Comparison of ENCODE assay signal across 10 mouse cellular contexts in the genomic region with DNA sequence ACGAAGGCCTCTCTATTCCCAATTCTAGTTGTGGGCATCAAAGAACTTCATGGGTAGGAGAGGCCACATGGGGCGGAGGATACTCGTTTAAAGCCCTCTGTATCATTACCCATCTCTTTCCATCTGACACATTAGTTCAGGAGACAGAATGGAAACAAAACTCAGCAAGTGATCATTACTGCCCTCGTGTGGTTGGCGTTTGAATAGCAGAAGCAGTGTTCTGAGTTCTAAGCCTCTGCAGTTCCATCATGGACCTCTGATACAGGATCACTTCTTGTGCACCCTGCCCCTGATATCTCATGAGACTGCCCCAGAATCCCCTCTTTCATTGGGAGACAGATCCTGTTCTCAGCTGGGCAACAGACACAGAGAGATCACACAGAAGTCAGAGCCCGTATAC. TPM values are rescaled to one million over a fixed set of nuclear protein-coding genes. Genes with fewer than 3 reads are reported as not detected.
DNase-seq lines count a peak whose midpoint lies in the region; ATAC-seq and TF ChIP-seq lines count a peak whose summit lies in the region.
"Had no signal": no experiment of that assay in that cellular context is flagged by ENCODE, and none has a peak within 500 bp of the region (broad histone marks: within the 10 kb centered on the region; RNA-seq: fewer than 3 reads in every experiment).

No protein-coding gene starts in this region.

- 27% methylated on average over 6 of the region's 6 CpGs for WGBS in lung, embryonic 14.5 days

- DNase-seq in gastrocnemius, adult 2 months: peak; percentile 44
- no peak for DNase-seq in gastrocnemius, postnatal 25 days
- DNase-seq in B cell, adult 2 months: peak; percentile 72 to 73
- peak; percentile 30 for DNase-seq in adrenal gland, adult 8-10 months
- peak; percentile 87 for DNase-seq in embryo, embryonic 10.5 days (ENCODE audit: low spot score)
- DNase-seq in kidney, postnatal 25 days: peak; percentile 45 to 68
- DNase-seq in lung, embryonic 14.5 days: peak; percentile 82
- DNase-seq in right cerebral cortex, postnatal 4 days: peak; percentile 80

- no peak overlapping the region for H3K27ac ChIP-seq in gastrocnemius, adult 2 months
- H3K27ac ChIP-seq in lung, embryonic 14.5 days (ENCODE audit: low read depth): no peak overlapping the region
- H3K27ac ChIP-seq: limb, embryonic 13.5 days had no signal

- intact Hi-C loops in gastrocnemius, adult 2 months (cut with DNase I): no loop called here

- no peaks in the 10 kb centered on the region for H3K27me3 ChIP-seq in lung, embryonic 14.5 days (ENCODE audit: insufficient read depth, low read length)
- H3K27me3 ChIP-seq: limb, embryonic 13.5 days had no signal

- H3K4me2 ChIP-seq in lung, embryonic 14.5 days: no peak overlapping the region
- H3K4me2 ChIP-seq: limb, embryonic 13.5 days had no signal

- H3K4me1 ChIP-seq in lung, embryonic 14.5 days (ENCODE audit: insufficient read depth): no peaks in the 10 kb centered on the region
- H3K4me1 ChIP-seq: limb, embryonic 13.5 days had no signal

- no peaks in the 10 kb centered on the region for H3K36me3 ChIP-seq in lung, embryonic 14.5 days (ENCODE audit: insufficient read depth)
- H3K36me3 ChIP-seq: limb, embryonic 13.5 days had no signal

- TF ChIP-seq CTCF in gastrocnemius, adult 2 months (IDR thresholded peaks at IDR 0.05): peak; percentile 74
- peak; percentile 81 for TF ChIP-seq CTCF in lung, embryonic 14.5 days (IDR thresholded peaks at IDR 0.05; ENCODE audit: low read depth)

- ATAC-seq in lung, embryonic 14.5 days (ENCODE audit: insufficient read depth): no peak

- no peaks in the 10 kb centered on the region for H3K9me3 ChIP-seq in lung, embryonic 14.5 days (ENCODE audit: low read depth, low read length)
- H3K9me3 ChIP-seq: limb, embryonic 13.5 days had no signal

- no peak overlapping the region for H3K4me3 ChIP-seq in gastrocnemius, adult 2 months
- H3K4me3 ChIP-seq in lung, embryonic 14.5 days (ENCODE audit: low read depth, low read length): no peak overlapping the region
- H3K4me3 ChIP-seq: limb, embryonic 13.5 days had no signal

- H3K9ac ChIP-seq in lung, embryonic 14.5 days: no peak overlapping the region
- H3K9ac ChIP-seq: limb, embryonic 13.5 days had no signal

RNA-seq across cellular contexts. Expression of a gene that starts 14.9 kb away (rescaled TPM):
- not detected for total RNA-seq in gastrocnemius, adult 2 months (2021)
- total RNA-seq in gastrocnemius, postnatal 25 days (2021): not detected
- total RNA-seq in adrenal gland, adult 8-10 months (2022): under 1 TPM in 2 of 4 experiments, not detected in 2; 0.44 to 0.59 TPM
- polyA plus RNA-seq in lung, embryonic 14.5 days (2014; fragmentation: Nextera tagmentation; extraction: Ambion mirVana): not detected in 2 replicates
- polyA plus RNA-seq: limb, embryonic 13.5 days; stomach, embryonic 16.5 days had no signal

RNA-seq across cellular contexts. Expression of a gene that starts 21.8 kb away (rescaled TPM):
- not detected for total RNA-seq in gastrocnemius, adult 2 months (2021)
- not detected for total RNA-seq in gastrocnemius, postnatal 25 days (2021)
- under 1 TPM in 1 of 4 experiments, not detected in 3; 0.17 TPM for total RNA-seq in adrenal gland, adult 8-10 months (2022)
- not detected in 2 replicates for polyA plus RNA-seq in lung, embryonic 14.5 days (2014; fragmentation: Nextera tagmentation; extraction: Ambion mirVana)
- polyA plus RNA-seq: limb, embryonic 13.5 days; stomach, embryonic 16.5 days had no signal

RNA-seq across cellular contexts. Expression of a gene that starts 34.9 kb away (rescaled TPM):
- not detected for total RNA-seq in gastrocnemius, adult 2 months (2021)
- total RNA-seq in gastrocnemius, postnatal 25 days (2021): not detected
- not detected for total RNA-seq in adrenal gland, adult 8-10 months (2022)
- polyA plus RNA-seq in lung, embryonic 14.5 days (2014; fragmentation: Nextera tagmentation; extraction: Ambion mirVana): not detected in 2 replicates
- polyA plus RNA-seq: limb, embryonic 13.5 days; stomach, embryonic 16.5 days had no signal

RNA-seq across cellular contexts. Expression of a gene that starts 52.7 kb away (rescaled TPM):
- total RNA-seq in gastrocnemius, adult 2 months (2021): not detected
- total RNA-seq in gastrocnemius, postnatal 25 days (2021): not detected
- 1 to 10 TPM in 2 of 4 experiments, under 1 TPM in 1, not detected in 1; 0.30 to 6.2 (median 4.9) TPM for total RNA-seq in adrenal gland, adult 8-10 months (2022)
- polyA plus RNA-seq in lung, embryonic 14.5 days (2014; fragmentation: Nextera tagmentation; extraction: Ambion mirVana): not detected in 2 replicates
- polyA plus RNA-seq: limb, embryonic 13.5 days; stomach, embryonic 16.5 days had no signal

RNA-seq across cellular contexts. Expression of a gene that starts 55.2 kb away (rescaled TPM):
- total RNA-seq in gastrocnemius, adult 2 months (2021): not detected
- not detected for total RNA-seq in gastrocnemius, postnatal 25 days (2021)
- total RNA-seq in adrenal gland, adult 8-10 months (2022): 1 to 10 TPM in 1 of 4 experiments, under 1 TPM in 3; 0.37 to 1.0 (median 0.67) TPM
- polyA plus RNA-seq in lung, embryonic 14.5 days (2014; fragmentation: Nextera tagmentation; extraction: Ambion mirVana): not detected in 2 replicates
- polyA plus RNA-seq: limb, embryonic 13.5 days; stomach, embryonic 16.5 days had no signal
